Mouse (Mus musculus) liver, postnatal 0 days (tissue): ENCODE data around the gene Knop1. TPM values are rescaled to one million over a fixed set of nuclear protein-coding genes. Genes with fewer than 3 reads are reported as not detected.

Experiments used
- ATAC-seq: fragments of 200-750 bp; cut with Nextera tagmentation; 2 replicates; pipeline ENCODE4 v1.8.0; 2017; ENCODE audit warnings: mild to moderate bottlenecking, moderate library complexity
- DNase-seq: peaks from one replicate; pipeline ENCODE4 v3.0.0-alpha.2; 2016
- H3K27ac ChIP-seq: fragments of 300-500 bp; sonication (generic); 2 replicates; pipeline ENCODE4 v1.5.1; 2014; ENCODE audit warnings: antibody characterized with exemption, moderate library complexity, mild to moderate bottlenecking, low read depth
- H3K27me3 ChIP-seq: fragments of 300-500 bp; sonication (generic); 2 replicates; pipeline ENCODE4 v1.6.1; 2014; ENCODE audit warnings: low read length, control low read depth, mixed read lengths; ENCODE audit not compliant: insufficient read depth
- H3K36me3 ChIP-seq: fragments of 300-500 bp; sonication (generic); replicated peaks from 2 replicates; pipeline ENCODE4 v1.6.1; 2014; ENCODE audit warnings: mild to moderate bottlenecking, control low read depth, low read length, moderate library complexity, mixed read lengths; ENCODE audit not compliant: insufficient read depth
- H3K4me1 ChIP-seq: fragments of 300-500 bp; sonication (generic); 2 replicates; pipeline ENCODE4 v1.6.1; 2014; ENCODE audit warnings: antibody characterized with exemption, mild to moderate bottlenecking, control low read depth; ENCODE audit not compliant: insufficient read depth
- H3K4me2 ChIP-seq: fragments of 300-500 bp; sonication (generic); 2 replicates; pipeline ENCODE4 v1.6.1; 2014; ENCODE audit warnings: low read depth, mild to moderate bottlenecking, low read length, moderate library complexity, mixed read lengths
- H3K4me3 ChIP-seq: fragments of 300-500 bp; sonication (generic); 2 replicates; pipeline ENCODE4 v1.5.1; 2014; ENCODE audit warnings: low read depth, low read length
- H3K9ac ChIP-seq: fragments of 300-500 bp; sonication (generic); replicated peaks from 2 replicates; pipeline ENCODE4 v1.6.1; 2014; ENCODE audit warnings: mild to moderate bottlenecking, moderate library complexity
- H3K9me3 ChIP-seq: fragments of 300-500 bp; sonication (generic); 2 replicates; pipeline ENCODE4 v1.6.1; 2016; ENCODE audit warnings: mild to moderate bottlenecking, control low read depth, low read length, mixed read lengths
- CTCF ChIP-seq: sonication (generic); IDR thresholded peaks from 2 replicates; pipeline ENCODE4 v1.5.1; 2016; ENCODE audit warnings: antibody characterized with exemption, low read depth
- EP300 ChIP-seq: IDR thresholded peaks from 2 replicates; pipeline ENCODE4 v1.6.1; 2016; ENCODE audit warnings: antibody characterized with exemption, low read depth, mild to moderate bottlenecking
- WGBS: fragments of 180-500 bp; shearing (Covaris S2); extraction: QIAGEN DNeasy Blood & Tissue Kit; methylation state at CpG from one replicate; pipeline ENCODE4 v1.1.7; 2014; ENCODE audit not compliant: insufficient replicate concordance; 5-methylcytosine and 5-hydroxymethylcytosine counted together
- polyA plus RNA-seq: library from polyadenylated mRNA; unstranded; fragments of >200 nt; fragmentation: Nextera tagmentation; extraction: Ambion mirVana; gene quantifications from 2 replicates; pipeline ENCODE4 v1.2.1, GENCODE M21; 2015

The Knop1 gene
- polyA plus RNA-seq, 1 experiment from 2014 or later, result 31.5 TPM

DNA sequence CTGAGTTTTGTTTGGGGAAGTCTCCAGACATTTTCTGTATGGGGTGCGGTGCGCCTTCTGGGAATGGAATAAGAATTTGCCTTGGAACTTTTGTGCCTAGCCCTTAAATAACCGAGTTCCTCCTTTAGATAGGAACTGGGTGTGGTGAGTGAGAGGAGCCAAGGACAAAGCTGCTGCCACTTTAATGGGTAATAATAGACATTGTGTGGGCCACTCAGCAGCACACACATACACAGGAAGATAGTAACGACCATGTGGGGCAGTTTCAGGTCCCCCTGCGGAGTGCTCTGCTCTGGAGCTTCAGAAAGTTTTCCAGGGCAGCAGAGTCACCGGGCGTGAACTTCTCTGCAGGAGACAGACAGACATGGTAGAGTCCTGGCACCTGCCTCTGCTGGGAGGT is 34.7 kb downstream of the Knop1 start:
- ATAC-seq (no peak), DNase-seq (no peak)
- Histone ChIP-seq H3K9me3 (no peaks in the 10 kb centered on the region), H3K27me3 (no peaks in the 10 kb centered on the region), H3K4me1 (no peaks in the 10 kb centered on the region), H3K9ac (no peak overlapping the region), H3K36me3 (peaks cover 14% of the 10 kb centered on the region), H3K4me3 (no peak overlapping the region), H3K4me2 (no peak overlapping the region), H3K27ac (no peak overlapping the region)
- no peak for TF ChIP-seq EP300
- no peak for TF ChIP-seq CTCF
- whole genome bisulfite sequencing, result 68% methylated on average over 7 of the region's 7 CpGs

DNA sequence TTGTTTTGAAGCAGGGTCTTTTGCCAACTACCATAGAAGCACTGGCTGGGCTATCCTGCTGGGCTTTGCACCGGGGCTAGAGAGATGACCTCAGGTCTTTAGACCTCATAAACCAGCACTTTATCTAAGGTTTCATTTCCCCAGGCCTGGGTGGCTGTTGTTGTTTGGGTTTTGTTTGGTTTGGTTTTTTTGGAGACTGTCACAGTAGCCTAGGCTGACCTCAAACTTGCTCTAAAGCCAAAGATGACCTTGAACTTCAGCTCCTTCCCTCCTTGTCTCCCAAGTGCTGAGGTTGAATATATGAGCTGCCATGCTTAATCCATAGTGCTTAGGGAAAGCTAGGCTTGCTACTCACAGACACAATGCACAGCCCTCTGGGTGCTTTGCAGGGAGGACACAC is 36.4 kb downstream of the Knop1 start:
- Histone ChIP-seq H3K4me1 (0 out of 2 replicates have a peak, but pooled peaks cover 3% of the 10 kb centered on the region), H3K36me3 (peaks cover 12% of the 10 kb centered on the region; the same call in 1 of the 2 replicates), H3K4me3 (no peak overlapping the region), H3K27me3 (no peaks in the 10 kb centered on the region), H3K4me2 (no peak overlapping the region), H3K9ac (no peak overlapping the region), H3K9me3 (no peaks in the 10 kb centered on the region), H3K27ac (no peak overlapping the region)
- no peak for DNase-seq
- no peak for ATAC-seq
- TF ChIP-seq CTCF (no peak), EP300 (no peak)
- 40% methylated on average over 1 of the region's 1 CpGs for whole genome bisulfite sequencing

DNA sequence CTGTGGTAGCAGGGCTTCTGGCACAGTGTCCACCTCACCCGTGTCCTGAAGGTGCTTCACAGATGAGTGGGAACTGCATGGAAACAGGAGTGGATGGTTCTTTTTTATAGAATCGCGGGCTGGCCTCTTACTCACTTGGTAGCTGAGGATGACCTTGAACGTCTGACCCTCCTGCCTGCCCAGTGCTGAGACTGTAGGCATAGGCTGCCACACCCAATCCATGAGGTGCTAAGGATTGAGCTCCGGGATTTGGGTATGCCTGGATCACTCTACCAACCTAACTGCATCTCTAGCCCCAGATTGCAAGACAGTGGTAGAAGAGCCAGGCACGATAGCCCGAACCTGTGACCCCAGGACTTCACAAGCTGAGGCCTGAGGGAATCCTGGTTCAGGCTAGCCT is 38.3 kb downstream of the Knop1 start:
- Histone ChIP-seq H3K9me3 (no peaks in the 10 kb centered on the region), H3K9ac (no peak overlapping the region), H3K27ac (no peak overlapping the region), H3K4me1 (0 out of 2 replicates have a peak, but pooled peaks cover 3% of the 10 kb centered on the region), H3K4me3 (no peak overlapping the region), H3K27me3 (no peaks in the 10 kb centered on the region), H3K4me2 (no peak overlapping the region), H3K36me3 (peaks cover 12% of the 10 kb centered on the region; the same call in 1 of the 2 replicates)
- ATAC-seq (no peak), DNase-seq (no peak)
- TF ChIP-seq EP300 (no peak), CTCF (no peak)
- 85% methylated on average over 7 of the region's 7 CpGs for WGBS

DNA sequence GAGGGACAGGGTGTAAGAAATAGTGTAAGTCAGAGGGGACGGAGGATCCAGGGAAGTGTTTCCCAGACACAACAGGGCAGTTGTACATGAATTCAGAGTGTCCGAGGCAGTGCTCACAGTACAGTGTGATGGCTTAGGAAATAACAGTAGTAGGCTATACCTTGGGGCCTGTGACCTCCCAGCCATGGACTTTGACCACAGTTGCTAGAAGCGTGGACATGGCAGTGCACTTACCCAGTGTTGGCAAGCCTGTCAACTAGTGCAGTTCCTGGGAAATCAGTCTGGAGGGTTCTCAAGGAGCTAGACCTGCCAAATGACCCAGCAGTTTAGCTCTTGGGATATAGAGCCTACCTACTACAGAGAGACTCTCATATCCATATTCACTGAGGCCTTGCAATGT is 39.8 kb downstream of the Knop1 start:
- Histone ChIP-seq H3K9me3 (no peaks in the 10 kb centered on the region), H3K27me3 (no peaks in the 10 kb centered on the region), H3K4me2 (no peak overlapping the region), H3K9ac (no peak overlapping the region), H3K4me1 (0 out of 2 replicates have a peak, but pooled peaks cover 3% of the 10 kb centered on the region), H3K4me3 (no peak overlapping the region), H3K36me3 (peaks cover 12% of the 10 kb centered on the region; the same call in 1 of the 2 replicates), H3K27ac (no peak overlapping the region)
- ATAC-seq (peak; percentile 58; the same call in 1 of the 2 replicates), DNase-seq (no peak)
- TF ChIP-seq EP300 (no peak), CTCF (no peak)
- 66% methylated on average over 3 of the region's 3 CpGs for WGBS

DNA sequence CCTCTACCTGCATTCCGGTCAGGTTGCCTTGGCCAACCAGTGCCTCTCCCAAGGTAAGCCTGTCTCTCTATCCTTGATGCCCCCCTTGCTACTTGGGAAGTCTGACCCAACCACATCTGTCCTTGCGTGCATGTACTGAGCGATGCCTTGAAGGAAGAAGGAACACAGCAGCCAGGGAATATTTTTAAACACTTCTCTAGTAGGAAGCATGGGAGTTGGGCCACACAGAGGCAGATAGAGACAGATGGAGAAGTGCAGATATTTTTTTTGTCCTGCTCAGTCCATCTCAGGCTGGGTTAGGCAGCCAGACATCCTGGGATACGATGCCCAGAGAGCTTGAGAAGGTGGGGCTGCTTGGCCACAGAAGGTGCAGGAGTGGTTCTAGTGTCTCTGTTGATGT is 42.5 kb downstream of the Knop1 start:
- 85% methylated on average over 4 of the region's 4 CpGs for WGBS
- Histone ChIP-seq H3K4me3 (no peak overlapping the region), H3K4me2 (no peak overlapping the region), H3K27me3 (no peaks in the 10 kb centered on the region), H3K36me3 (peaks cover 13% of the 10 kb centered on the region), H3K9ac (no peak overlapping the region), H3K4me1 (0 out of 2 replicates have a peak, but pooled peaks cover 3% of the 10 kb centered on the region), H3K9me3 (no peaks in the 10 kb centered on the region), H3K27ac (no peak overlapping the region)
- DNase-seq, result no peak
- no peak for ATAC-seq
- TF ChIP-seq EP300 (no peak), CTCF (no peak)

DNA sequence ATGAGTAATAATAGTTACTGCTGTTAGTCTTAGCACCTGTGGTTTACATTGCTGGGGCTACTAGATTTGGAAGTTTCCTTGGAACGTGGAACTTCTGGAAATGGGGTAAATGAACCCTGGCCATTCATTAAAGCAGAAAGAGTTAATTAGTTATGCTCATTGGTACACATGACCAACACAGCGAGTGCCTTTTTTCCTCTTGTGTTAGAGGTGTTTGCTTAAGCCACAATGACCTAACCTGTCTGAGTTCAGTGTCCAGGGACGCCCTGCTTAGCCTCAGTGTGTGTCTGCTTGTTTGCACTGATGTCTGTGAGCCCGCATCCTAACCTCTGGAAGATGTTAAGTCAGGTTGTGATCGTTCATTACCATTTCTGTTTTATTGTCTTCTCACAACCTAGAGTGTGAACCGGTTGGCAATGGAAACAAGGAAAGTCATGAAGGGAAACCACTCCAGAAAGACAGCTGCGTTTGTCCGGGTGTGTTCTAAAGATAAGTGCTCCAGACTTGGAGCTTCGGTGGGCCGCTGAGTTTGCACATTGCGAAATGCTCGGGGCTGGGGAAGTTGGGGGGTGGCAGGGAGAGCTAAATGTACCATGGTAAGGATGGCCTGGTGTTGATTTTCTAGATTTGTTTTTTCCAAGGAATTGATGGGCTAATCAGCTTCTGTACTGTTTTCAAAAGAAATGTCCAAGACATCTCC is 44.5 kb downstream of the Knop1 start:
- 29% methylated on average over 12 of the region's 12 CpGs for WGBS
- peaks cover 7% of the 10 kb centered on the region; the same call in 1 of the 2 replicates for H3K36me3 ChIP-seq
- peaks cover 6% of the 10 kb centered on the region; the same call in 1 of the 2 replicates for H3K4me1 ChIP-seq
- H3K9me3 ChIP-seq, result no peaks in the 10 kb centered on the region
- H3K4me2 ChIP-seq, result no peak overlapping the region
- DNase-seq (no peak), ATAC-seq (peak; percentile 69)
- no peak overlapping the region for H3K9ac ChIP-seq
- no peaks in the 10 kb centered on the region for H3K27me3 ChIP-seq
- no peak overlapping the region for H3K4me3 ChIP-seq
- H3K27ac ChIP-seq, result no peak overlapping the region
- no peak for TF ChIP-seq EP300
- TF ChIP-seq CTCF, result no peak
